Mouse (Mus musculus): Measurements from ENCODE around the gene Zfp689. TPM values are rescaled to one million over a fixed set of nuclear protein-coding genes. Genes with fewer than 3 reads are reported as not detected.
"Not testable (repeated sequence)": the region's sequence is repeated elsewhere in the genome, so short reads cannot be mapped to it uniquely, and the experiment has no call there.

Zfp689 gene
- 1 to 10 TPM; 1.4 to 1.7 TPM for total RNA-seq (2021)

- intact Hi-C loops (cut with DNase I) = loop anchor here (2.0 kb wide), 2 partner anchors 22 to 26 kb away; partner anchors contain the start of gene Zfp688
- peak; percentile 91 to 92 for DNase-seq
Measured at GRCm38 (mm10) chr7:127448521-127449300, at the start of gene Zfp689. Gene Zfp689, minus strand, starts transcription at chr7:127449158.

DNA sequence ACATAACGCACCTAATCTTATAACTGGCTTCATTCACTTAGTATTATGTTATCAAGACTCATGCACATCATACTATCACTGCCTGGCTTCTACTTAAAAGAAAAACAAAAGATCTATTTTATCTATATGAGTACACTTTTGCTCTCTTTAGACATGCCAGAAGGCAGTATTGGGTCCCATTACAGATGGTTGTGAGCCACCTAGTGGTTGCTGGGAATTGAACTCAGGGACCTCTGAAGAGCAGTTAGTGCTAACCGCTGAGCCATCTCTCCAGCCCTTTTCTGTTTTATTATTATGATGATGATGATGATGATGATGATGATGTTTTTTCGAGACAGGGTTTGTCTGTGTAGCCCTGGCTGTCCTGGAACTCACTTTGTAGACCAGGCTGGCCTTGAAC is 49.4 kb upstream of the Zfp689 start:
- intact Hi-C loops (cut with DNase I) = loop anchor here (1.0 kb wide), 2 partner anchors 136 to 189 kb away; no protein-coding TSS in a partner anchor
- DNase-seq = peak in 1 of 2 experiments; percentile 50

- intact Hi-C loops (cut with DNase I) = no loop called here
- no peak for DNase-seq
Measured at GRCm38 (mm10) chr7:127497382-127497781, 48.4 kb upstream of the Zfp689 start.

DNA sequence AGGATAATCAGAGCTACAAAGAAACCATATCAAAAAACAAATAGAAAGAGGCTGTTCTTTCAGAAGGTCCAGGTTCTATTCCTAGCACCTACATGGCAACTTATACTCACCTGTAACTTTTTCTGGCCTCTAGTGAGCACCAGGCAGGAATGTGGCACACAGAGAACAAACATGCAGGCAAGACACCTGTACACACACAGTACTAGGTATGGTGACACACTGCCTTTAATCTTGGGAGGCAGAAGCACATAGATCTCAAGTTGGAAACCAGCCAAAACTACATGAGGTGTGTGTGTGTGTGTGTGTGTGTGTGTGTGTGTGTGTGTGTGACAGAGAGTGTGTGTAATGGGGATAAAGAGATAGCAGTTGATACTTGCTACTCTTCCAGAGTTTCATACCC is 45.7 kb upstream of the Zfp689 start:
- no peak for DNase-seq
- intact Hi-C loops (cut with DNase I) = no loop called here

DNA sequence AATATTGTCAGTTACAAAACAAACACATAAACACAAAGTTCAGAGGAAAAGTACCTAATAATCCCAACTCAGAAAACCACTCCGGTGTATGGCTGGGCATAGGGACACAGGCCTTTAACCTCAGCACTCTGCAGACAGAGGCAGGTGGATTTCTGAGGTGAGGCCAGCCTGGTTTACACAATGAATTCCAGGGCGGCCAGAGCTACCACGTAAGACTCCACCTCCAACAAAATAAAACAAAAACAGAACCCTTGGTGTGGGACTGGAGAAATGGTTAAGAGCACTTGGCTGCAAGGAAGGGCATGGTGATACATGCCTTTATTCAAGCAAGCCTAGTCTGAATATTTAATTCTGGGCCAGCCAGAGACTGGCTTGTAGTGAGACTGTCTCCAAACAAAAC is 42.9 kb upstream of the Zfp689 start:
- no peak for DNase-seq
- intact Hi-C loops (cut with DNase I) = no loop called here

DNA sequence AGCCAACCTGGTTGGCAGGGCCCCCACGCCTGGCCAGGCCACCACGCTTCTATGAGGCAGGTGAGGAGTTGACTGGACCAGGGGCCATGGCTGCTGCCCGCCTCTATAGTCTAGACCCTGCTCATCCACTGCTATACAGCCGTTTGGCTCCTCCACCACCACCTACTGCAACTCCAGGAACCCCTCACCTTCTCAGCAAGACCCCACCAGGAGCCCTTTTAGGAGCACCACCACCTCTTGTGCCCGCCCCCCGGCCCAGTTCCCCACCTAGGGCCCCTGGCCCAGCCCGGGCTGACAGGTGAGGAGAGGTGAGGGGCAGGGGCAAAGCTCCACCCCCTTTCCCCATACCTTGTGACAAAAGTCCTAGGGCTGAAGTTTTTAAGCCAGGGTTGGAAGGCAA is 41.0 kb upstream of the Zfp689 start:
- intact Hi-C loops (cut with DNase I) = loop anchor here (10.0 kb wide), 1 partner anchor 275 kb away; the partner anchor contains the start of gene Orai3
- DNase-seq = no peak

GRCm38 (mm10) chr7:127488364-127488763 is 39.4 kb upstream of the Zfp689 start:
- DNase-seq = not testable (repeated sequence)
- intact Hi-C loops (cut with DNase I) = loop anchor here (10.0 kb wide), 1 partner anchor 276 kb away; the partner anchor contains the start of gene Orai3

DNA sequence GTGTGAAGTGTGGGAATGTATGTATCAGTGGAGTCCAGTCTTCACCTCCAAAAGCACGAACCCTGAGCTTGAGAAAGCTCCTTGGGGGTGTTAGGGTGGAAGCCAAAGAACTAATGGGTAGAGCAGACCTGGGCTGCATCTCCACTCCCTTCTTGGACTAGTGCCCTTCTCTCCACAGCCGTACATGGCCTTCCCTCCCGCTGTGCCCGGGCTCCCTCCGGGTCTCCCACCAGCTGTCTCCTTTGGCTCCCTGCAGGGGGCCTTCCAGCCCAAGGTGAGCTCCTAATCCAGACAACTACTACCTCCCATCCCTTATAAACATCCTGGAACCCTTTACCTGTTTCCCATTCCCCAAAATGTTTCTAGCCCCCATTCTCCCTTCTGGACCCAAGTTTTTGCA is 36.5 kb upstream of the Zfp689 start:
- no peak for DNase-seq
- intact Hi-C loops (cut with DNase I) = loop anchor here (10.0 kb wide), 1 partner anchor 279 kb away; the partner anchor contains the start of gene Orai3

DNA sequence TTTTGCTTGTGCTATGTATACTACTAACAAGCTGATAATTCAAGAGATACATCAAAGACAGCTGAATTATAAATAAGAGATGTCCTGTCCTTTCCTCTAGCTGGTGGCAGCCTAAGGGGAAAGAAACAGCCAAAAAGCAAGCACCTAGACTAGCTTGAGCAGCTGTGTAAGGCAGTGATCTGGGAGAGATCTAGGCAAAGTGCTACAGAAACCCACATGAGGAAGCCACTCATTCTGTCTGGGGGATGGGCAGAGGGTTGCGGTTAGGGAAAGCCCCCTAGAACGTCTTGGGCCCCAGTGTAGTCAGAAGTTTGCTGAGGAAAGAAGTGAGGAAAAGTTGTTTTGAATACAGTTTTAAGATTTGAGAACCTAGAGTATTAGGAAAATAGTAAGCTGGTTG is 31.4 kb upstream of the Zfp689 start:
- no peak for DNase-seq
- intact Hi-C loops (cut with DNase I) = loop anchor here (10.0 kb wide), 1 partner anchor 284 kb away; the partner anchor contains the start of gene Orai3

GRCm38 (mm10) chr7:127479318-127480225 is 30.6 kb upstream of the Zfp689 start:
- peak; percentile 27 to 28 for DNase-seq
- intact Hi-C loops (cut with DNase I) = loop anchor here (10.0 kb wide), 2 partner anchors 285 to 455 kb away; partner anchors contain the start of genes Gm42742, Maz, Orai3 and Prrt2

GRCm38 (mm10) chr7:127478635-127479317 is 29.8 kb upstream of the Zfp689 start, which contains the start of gene Fbrs:
Gene Fbrs, plus strand, starts transcription at chr7:127479199.
- intact Hi-C loops (cut with DNase I) = loop anchor here (10.0 kb wide), 1 partner anchor 454 kb away; the partner anchor contains the start of genes Gm42742, Maz and Prrt2

GRCm38 (mm10) chr7:127477687-127478634 is 29.0 kb upstream of the Zfp689 start:
- intact Hi-C loops (cut with DNase I) = loop anchor here (10.0 kb wide), 1 partner anchor 453 kb away; the partner anchor contains the start of genes Gm42742, Maz and Prrt2
- peak; percentile 98 to 99 for DNase-seq

More at GRCm38 (mm10) chr7:127478635-127479317, 29.8 kb upstream of the Zfp689 start, which contains the start of gene Fbrs:
- DNase-seq = peak; percentile 96

DNA sequence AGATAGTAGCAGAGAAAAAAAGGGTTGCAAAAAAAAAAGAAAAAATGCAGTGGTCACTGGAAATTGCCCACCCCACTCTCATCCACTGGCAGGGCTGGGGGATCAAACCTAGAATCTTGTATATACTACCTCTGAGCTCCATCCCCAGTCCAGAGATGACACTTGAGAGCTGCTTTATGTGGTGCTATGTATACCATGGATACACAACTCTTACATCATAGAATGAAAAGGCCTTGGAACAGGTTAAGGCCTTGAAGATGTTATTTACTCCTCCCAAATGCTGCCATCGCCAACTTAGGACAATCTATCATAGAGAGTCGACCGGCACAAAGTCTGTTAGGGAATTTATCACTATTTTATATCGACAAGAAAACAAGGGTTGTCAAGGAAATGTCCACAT is 27.9 kb upstream of the Zfp689 start:
- intact Hi-C loops (cut with DNase I) = loop anchor here (10.0 kb wide), 1 partner anchor 452 kb away; the partner anchor contains the start of genes Gm42742, Maz and Prrt2
- DNase-seq = no peak

GRCm38 (mm10) chr7:127476336-127476735 is 27.4 kb upstream of the Zfp689 start:
- intact Hi-C loops (cut with DNase I) = loop anchor here (10.0 kb wide), 1 partner anchor 452 kb away; the partner anchor contains the start of genes Gm42742, Maz and Prrt2

GRCm38 (mm10) chr7:127475186-127475740 is 26.3 kb upstream of the Zfp689 start:
- no peak for DNase-seq
- intact Hi-C loops (cut with DNase I) = loop anchor here (10.0 kb wide), 1 partner anchor 450 kb away; the partner anchor contains the start of genes Gm42742, Maz and Prrt2

More at GRCm38 (mm10) chr7:127476336-127476735, 27.4 kb upstream of the Zfp689 start:
- DNase-seq = no peak

DNA sequence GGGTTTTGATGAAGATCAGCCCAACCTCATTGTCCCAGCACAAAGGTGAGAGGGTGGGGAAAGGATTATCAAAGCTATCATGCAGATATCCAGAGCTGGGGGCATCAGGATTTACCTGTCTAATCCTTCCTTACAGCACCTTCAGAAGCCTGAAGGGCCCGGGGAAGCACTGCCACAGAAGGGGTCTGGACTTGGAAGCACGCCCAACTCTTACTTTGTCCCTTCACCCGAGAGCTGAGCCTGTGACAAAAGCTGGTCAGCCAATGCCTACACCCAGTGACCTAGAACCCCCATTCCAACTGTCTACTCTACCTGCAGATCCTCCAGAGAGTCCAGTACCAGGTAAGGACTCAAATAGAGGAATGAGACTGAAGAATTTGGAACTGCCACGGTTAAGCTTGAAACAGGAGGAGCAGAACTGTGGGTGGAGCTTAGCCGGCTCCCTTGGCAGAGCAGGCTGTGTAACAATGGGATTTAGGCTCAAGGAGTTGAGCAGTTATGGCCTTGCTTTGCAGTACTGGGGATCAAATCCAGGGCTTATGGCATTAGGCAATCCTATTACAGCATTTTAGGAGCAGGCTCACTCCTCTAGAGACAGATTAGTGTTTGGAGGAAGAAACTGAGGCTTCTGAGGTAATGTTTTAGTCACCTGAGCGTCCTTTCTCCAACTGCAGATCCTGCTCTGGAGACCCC is 25.6 kb upstream of the Zfp689 start:
- intact Hi-C loops (cut with DNase I) = loop anchor here (5.0 to 10.0 kb wide), 2 partner anchors 67 to 450 kb away; partner anchors contain the start of genes Gm42742, Maz, Prrt2 and Zfp764
- no peak for DNase-seq

- intact Hi-C loops (cut with DNase I) = loop anchor here (5.0 to 10.0 kb wide), 2 partner anchors 66 to 449 kb away; partner anchors contain the start of genes Gm42742, Maz, Prrt2 and Zfp764
- no peak for DNase-seq
Measured at GRCm38 (mm10) chr7:127473705-127474104, 24.7 kb upstream of the Zfp689 start.
